Mouse (Mus musculus) mesoderm, embryonic 11.5 days (tissue): ENCODE results near the gene Sla2.
"Not testable (repeated sequence)": the region's sequence is repeated elsewhere in the genome, so short reads cannot be mapped to it uniquely, and the experiment has no call there.

ENCODE experiments used
- DNase-seq: peaks from one replicate; pipeline ENCODE4 v3.0.0-alpha.2; 2012; ENCODE audit warnings: low read depth, low spot score

Sla2 gene

DNA sequence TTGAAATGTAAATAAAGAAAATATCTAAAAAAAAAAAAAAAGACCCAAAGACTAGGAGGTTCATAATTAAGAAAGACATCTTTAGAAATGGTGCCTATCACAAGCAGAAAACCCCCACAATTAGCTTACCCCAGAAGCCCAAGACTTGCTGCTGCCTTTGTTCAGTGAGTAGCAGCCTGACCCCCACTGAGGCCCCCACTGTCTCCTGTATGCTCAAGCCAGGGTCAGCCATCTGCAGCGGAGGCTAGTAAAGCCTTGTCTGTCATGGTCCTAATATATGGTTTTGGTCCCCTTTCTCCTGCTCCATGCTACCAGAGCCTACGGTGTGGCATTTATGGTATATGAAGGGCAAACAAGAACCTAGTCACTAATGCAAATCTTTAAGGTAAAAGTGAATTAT lies 14.4 kb upstream of the Sla2 start:
- no peak for DNase-seq

DNA sequence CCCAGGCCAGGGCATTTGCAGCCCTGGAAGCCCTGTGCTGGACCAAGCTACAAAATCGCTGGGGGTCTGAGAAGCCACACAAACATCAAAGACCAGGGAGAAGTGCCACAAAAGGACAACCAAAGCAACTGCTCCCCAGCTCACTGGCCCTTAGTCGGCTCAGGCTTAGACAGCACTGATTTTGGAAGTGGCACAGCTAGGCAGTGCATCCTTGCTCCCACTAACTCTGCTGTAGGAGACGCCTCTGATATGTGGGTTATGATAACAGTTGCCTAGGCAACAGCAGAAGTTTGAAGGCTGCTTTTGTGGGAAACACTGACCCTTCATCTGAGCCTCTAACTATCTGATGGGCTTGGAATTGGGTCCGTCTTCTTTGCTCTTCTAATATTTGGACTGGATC lies 12.2 kb upstream of the Sla2 start:
- no peak for DNase-seq

DNA sequence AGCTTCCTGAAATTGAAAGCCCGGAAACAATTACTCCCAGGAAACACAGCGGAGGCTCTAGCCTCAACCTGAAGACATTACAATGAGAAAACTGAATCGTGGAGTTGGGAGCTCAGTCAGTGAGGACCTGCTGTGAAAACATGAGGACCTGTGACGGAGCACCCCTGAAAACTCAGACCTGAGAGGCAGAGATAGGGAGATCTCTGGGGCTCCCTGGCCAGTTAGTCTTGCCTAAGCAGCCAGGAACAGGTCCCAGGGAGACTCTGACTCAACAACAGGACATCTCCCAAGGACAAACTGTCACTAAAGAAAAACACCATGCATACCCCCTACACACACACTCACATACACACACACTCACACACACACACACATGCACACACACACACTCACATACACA lies 11.4 kb upstream of the Sla2 start:
- no peak for DNase-seq

DNA sequence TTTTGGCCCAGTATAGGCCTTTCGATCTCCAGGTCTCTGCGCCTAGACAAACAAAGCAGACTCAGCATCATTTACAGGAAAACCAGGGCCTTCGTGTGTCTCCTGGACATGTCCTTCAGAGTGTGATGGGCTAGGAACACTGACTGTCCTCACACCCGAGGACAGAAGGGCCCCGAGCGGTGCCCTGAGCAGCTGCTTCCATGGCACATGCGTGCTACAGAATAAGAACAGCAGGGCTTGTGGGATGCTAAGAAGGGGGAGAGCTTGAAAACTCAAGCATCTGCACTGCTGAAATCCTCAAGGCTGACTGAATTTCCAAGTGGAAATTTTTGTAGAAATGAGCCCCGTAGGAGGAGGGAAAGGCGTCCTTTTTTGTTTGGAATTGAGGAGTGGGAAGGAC lies 10.0 kb upstream of the Sla2 start:
- no peak for DNase-seq

DNA sequence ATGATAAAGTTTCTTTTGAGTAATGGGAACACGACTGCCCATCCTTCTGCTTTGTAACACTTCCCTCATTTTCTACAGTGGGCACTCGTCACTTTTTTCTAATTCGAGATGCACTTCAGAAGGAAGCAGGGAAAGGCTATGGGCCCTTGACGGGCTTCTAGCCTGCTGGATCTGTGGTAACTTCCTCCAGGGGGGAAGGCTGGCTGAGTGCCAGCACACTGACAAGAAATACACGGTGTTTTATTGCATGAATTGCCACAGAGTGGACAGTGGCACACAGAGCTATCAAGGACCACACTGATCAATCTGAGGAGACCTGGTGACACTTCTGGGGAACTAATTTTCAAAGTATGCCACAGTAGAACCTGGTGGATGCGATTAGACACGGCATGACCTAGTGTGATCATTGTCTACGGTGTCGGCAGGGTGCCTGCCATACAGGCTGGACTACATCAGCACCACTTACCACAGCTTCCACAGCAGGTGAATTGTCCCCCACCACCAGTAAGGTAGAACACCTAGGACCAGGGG lies 9.5 kb upstream of the Sla2 start:
- peak; percentile 12 for DNase-seq

DNA sequence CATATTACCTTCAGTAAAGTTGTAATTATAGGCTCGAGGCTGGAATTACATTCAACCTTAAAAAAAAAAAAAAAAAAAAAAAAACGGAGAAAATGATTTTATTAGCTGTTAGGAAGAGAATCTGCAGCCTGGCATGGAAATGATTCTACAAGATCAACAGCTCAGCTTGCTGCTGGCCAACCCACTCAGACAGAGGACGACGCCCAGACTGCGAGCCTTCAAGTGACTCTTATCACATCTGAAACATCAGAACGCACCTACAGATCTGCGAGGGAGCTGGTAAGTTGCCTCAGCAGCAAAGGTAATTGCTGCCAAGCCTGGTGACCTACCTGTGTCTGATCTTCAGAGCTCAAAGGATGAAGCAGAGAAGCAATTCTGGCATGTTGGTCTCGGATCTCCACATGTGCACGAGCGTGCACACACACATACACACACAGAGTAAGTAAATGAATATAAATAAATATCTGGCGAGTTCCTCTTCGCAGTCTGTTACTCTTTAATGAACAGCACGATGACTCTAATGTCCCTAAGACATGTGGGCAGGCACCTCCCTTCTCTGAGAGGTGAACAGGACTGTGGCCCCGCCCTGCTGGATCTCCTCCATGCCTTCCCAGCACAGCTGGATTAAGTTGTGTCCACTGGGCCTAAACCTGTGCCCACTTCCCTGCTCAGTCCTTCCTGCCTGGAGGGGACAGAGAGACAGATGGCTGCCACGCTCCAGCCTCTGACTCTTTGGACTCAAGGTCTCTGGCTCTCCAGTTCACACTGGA lies 7.7 kb upstream of the Sla2 start:
- DNase-seq, result no peak

DNA sequence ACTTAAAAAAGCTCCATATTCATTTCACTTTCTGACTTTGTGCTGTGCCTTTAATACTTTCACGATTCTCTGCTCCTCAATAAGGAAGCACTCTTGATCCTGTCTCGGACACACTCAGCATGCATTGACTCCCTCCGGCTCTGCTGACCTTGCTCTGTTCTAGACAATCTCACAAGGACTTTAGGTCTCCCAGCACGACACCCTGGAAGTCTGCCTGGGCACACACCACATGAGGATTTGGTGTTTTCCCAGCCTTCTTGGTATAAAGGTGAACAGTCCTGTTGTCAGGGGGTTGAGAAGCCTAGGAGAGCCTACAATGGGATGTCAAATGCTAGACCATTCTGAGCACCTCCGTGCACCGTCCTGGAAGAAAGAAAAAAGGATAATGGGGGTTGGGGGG lies 5.8 kb upstream of the Sla2 start:
- DNase-seq, result no peak

DNA sequence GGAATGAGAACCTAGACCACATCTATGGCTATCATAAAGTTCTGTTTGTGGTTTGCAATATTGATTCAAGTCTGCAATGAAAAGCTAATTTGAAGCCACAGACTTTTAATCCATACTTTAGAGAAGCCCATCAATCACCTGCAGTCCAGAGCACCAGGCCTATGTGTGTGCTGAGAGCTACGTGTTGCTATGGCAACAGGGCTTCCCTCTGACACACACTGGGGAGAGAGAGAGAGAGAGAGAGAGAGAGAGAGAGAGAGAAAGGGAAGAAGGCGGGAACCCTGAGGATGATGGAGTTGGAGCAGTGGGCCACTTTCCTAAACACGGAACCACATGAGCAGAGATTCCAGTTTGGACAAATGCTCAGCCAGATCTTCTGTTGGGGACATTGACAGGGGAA lies 5.2 kb upstream of the Sla2 start:
- peak; percentile 69 for DNase-seq

DNA sequence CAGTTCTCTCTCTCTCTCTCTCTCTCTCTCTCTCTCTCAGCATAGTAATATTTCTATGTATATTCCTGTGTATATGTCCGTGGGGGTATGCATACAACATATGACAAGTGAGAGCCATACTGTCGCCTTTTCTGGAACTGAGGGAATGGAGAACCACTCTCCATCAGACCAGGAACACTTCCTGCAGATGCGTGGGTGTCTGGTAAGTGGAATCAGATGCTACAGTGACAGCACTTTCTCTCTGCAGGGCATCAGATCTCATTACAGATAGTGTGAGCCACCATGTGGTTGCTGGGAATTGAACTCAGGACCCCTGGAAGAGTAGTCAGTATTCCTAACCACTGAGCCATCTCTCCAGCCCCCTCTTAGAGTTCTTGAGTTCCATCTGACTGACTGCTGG lies 1.5 kb upstream of the Sla2 start:
- DNase-seq, result no peak

DNA sequence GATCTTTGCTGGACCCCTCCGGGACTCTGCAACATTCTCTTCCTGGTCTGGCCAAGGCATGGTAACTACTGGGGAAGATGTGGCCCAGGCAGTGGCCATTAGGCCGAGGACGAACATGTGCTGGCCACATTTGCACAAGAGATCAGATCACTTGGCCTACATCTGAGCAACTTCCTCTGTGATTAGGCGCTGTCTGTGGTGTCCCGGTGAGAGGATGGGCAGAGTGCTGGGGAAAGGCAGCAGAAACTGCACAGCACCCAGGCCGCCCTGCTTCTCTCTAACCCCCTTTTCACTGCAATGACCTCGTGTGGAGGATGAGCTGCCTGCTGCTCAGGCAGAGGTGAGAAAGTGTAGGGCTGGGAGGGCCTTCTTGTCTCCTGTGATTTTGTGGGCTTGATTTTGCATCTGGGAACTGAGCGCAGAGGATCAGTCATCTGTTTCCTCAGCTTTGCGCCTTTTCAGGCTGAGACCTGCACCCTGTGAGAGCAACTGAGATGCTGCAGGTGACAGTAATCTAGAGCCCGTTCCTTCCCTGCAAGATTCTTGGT lies 834 bp downstream of the Sla2 start:
- no peak for DNase-seq

DNA sequence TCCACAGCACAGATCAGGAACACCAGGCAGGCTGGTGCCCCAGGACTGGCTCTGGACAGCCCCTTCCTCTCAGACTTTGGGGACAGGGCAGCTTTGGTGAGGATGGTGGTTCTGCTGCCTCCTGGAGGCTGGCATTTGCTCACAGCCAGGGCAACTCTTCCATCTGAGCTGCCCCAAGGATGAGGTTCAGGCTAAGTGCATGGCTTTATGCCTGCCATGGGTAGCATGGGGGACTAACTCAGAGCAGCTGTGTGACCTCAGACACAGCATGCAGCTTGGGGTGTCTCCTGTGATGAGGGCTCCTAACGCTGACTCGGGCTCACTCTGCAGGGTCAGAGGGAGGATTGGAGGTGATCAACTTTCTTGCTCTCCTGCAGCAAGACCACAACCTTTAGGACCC lies 1.3 kb downstream of the Sla2 start:
- not testable (repeated sequence) for DNase-seq

DNA sequence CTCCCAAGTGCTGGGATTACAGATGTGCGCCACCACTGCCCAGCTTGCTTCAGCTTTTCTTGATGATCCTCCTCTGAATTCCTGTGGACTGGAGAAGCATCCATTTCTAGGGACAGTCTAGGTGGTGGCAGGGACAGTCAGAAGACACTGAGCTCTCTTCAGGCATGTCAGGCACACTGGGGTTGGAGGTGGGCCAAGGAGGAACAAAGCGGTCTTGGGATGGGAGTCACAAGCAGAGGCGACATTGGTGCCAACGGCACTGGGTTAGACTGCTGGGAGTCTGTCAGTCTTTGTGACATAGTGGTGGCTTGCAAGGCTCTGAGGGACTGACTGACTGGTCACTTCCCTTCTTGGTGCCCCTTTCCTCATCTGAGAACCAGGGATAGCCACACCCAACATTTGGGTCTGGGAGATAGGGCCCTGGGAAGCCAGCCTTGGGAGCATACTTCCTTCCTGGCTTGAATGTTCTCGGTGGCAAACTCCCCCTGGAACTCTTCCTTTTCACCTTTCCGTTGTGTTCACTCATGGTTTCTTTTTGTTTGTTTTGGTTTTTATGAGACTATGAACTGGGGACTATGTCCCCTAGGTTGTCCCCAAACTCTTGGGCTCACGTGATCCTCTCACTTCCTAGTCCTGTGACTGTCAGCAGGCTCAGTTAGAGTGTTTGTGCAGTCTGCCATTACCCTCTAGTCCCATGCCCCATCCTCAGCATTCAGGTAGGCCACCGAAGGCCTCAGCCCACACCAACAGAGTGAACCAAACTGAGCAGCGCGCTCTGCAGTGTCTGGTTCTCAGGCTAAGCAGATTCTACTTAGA lies 2.4 kb downstream of the Sla2 start:
- DNase-seq, result no peak

DNA sequence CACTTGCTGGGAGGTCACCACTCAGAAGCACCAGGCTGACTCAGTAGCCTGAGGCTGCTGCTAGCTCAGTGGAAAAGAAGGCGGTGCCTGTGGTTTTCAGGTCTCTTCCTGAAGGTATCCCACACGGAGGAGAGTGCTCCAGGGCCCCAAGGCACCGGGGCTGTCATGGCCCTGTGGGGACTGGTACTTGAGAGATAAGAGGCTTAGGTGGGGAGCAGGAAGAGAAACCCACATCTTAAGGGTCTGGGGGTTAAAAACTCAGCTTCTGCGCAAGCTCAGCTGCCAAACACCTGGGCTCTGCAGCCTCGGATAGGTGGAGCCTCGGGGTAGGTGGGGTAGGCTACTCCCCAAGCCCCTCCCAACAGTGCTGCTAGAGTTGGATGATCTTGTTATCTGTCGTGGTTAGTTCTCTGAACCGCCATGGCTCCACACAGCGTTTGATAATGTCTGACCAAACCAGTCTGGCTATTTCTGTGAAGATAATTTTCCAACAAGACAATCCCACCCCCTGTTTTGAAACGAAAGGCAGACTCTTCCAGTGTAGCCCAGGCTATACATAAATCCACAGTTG lies 4.5 kb downstream of the Sla2 start:
- DNase-seq, result no peak

DNA sequence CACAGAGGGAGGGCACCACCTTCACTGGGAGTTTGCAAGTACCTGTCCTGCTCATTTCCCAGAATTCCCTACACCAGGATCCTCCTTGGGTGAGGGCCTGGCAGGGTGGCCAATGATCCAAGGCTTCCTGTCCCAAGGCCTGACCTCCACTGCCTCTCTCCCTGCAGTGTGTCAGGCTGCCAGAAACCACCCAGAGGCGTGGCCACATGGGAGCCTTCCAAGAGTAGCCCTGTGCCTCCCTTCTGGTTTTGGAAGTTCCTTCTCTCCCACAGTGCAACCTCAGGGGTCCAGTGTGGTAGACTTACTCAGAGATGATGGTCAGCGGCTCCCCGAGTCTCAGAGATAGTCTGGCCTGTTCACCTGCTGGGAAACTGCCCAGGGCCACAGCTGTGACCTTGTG lies 7.5 kb downstream of the Sla2 start:
- DNase-seq, result no peak

DNA sequence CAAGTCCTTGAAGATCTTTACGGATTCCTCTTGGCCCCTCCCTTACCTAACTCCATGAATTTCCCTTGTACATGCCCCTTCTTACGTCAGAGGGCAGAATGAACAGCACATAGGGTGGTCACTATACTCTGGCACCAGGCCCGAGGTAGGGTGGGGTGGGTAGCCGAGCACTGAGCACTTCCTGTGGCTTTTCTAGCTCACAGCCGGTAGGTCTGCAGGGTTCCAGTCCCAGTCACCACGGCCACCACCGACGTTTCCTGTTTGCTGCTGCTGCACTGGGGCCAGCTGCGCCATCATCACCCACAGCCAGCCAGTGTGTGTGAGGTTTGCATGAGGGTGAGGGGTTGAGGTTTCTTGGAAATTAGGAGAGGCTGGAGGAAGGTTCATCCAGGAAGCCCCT lies 9.3 kb downstream of the Sla2 start:
- no peak for DNase-seq

DNA sequence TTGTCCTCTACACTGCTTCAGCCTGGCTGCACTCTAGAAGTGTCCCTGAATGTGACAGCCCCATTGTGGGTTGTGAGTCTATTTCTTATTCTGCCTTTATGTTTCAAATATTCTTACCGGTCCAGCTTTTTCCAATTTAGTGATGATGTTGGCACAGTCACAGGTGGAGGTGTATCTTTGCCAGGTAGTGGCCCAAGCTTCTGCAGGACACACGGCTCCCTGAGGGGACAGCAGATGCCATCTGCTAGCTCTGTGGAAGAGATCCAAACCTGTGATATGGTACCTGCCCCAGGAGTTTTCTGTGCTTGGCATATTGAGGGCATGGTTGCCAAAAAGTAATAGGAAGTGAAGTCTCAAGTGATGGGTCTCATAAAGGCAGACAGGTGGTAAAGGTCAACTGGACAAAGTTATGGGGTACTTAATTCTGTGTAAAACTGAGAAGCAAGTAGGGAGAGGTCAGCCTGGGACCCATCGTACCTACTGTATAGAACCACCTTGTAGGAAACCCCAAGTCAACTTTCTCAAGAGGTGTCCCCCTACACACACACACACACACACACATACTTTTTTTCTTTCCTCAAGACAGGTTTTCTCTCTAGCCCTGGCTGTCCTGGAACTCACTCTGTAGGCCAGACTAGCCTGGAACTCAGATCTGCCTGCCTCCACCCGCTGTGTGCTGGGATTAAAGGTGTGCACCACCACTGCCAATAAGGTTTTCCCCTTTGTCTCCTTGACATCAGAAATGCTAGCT lies 12.1 kb downstream of the Sla2 start:
- no peak for DNase-seq

DNA sequence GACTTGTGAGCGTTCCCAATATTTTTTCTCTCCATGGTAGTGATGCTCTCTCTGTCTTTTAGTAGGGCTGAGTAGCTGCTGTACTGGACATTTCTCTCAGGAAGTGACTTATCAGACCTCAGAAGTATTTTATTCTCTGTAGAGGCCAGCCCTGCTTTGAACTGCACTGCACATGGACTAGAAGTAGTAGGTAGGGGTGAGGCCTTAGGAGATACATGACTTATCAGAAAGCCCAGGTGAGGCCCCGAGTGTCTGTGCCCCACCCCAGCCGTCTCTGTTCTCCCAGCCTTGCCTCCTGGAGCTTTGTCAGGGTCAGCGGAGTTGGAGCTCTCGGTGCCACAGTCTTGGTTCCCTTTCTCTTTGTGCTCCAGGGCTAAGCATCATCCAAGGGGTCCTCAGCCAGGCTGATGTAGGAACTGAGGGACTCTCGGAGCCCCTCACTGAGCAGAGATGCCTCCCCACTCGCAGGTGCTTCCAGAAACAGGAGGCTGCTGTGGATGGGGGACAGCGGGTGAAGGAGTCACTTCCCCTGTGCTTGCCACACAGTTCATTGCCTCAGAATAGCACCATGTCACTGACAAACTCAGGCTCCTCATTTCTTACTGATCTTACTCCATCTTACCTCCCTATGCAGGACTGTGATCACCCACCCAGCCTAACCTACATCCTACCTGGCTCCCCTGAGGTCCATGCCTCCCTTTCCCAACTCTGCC lies 12.8 kb downstream of the Sla2 start:
- no peak for DNase-seq

DNA sequence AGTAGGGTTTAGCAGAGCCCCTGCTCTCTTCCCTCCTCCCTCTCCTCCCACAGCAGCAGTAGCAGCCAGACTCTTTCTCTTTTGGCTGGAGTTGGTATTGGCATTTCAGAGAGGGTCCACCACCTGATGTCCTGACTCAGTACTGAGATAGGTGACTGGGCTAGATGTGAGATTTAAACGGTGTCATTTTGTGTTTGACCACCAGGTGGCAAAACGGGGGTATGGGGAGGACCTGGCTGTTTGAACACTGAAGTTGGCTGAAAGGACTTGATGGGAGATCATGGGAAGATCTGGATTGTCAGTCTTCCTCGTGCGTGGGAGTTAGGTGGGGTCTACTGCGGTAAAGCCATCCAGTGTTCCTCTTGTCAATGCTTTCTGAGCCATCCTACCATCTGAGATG lies 13.4 kb downstream of the Sla2 start:
- DNase-seq, result peak; percentile 77

DNA sequence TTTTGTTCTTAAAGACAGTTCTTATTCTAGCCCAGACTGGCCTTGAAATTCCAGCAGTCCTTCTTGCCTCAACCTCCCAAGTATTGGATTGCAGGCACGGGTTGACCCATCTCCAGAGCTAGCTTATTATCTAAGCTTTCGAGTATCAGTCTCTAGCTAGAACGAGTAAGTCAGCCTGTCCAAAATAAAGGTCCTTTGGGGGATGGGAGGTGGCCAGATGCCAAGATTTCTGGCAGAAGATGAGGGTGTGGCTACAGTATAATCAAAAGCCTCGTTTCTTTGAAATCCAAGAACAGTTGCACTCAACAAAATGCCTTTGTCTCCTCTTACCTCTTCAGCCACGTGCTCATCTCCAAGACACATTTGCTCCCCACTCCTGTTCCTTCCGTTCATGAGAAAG lies 16.5 kb downstream of the Sla2 start:
- no peak for DNase-seq

DNA sequence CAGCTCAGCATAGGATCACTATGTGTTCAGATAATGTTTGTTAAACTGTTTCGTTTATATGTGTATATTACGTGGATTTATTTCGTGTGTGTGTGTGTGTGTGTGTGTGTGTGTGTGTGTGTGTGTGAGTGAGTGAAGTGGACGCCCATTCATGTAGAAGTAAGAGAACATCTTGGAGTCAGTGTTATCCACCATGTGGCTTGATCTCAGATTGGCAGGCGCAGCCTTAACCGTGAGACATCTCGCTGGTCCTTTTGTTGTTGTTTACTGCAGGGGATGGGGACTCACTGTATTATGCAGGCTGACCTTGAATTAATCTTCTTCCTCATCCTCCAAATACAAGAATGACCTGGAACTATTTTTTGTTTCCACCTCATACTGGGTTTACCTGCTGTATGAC lies 17.4 kb downstream of the Sla2 start:
- no peak for DNase-seq

DNA sequence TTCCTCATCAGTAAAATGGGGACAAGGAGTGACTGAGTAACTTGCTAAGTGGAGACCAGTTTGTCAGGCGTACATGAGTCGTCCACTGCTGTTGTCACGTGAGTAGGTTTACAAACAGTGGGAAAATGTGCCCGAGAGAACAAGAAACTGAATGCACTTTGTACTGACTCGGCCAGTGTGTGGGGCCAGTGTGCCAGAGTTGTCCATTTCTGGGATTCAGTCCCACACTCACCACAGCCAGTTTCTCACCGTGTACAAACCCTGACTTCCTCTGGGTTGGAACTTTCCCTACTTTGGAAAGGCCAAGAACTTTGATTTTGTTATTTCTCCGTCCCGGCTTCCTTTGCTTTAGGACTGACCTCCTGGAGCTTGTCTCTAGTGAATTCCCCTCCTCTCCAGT lies 18.0 kb downstream of the Sla2 start:
- no peak for DNase-seq
